Mouse (Mus musculus): ENCODE measurements around the gene Kcna2.

Gene Kcna2

DNA sequence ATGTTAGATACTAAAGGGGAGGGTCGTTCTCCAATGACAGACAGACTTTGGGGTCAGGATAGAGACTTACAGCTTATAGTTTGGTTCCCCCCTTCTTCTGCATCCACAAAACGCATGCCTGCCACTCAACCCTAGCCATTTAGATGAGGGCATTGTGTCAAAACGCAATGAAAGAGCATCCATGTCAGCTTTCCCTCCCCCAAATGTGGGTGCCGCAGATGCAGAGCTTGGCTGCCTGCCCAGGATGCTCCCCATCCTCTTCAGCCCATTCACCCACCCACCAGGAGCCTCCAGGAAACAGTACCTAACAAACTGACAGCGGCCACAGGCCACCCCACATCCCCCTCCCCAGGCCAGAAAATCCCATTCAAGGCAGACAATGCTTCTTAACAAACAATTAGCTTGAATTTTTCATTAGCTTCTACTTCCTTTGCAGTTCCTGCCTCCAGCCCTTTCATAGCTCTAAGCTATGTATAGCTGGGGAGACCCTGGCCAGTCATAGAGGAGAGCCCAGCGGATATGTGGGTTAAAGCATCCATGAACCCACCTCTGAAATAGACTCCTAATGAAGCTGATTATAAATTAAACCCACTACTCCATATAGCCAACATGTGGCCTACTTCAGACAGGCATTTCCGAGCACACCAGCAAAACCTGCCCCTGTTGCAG is 50.1 kb downstream of the Kcna2 start:
- DNase-seq: no peak

- no peak for DNase-seq
Observed at GRCm38 (mm10) chr3:107153772-107154655, 53.1 kb downstream of the Kcna2 start.

GRCm38 (mm10) chr3:107158856-107159255 is 57.9 kb downstream of the Kcna2 start:
- DNase-seq: no peak

- DNase-seq: no peak
Observed at GRCm38 (mm10) chr3:107159418-107159817, 58.5 kb downstream of the Kcna2 start.

- DNase-seq: peak in 1 of 2 experiments; percentile 3
Observed at GRCm38 (mm10) chr3:107159859-107160324, 58.9 kb downstream of the Kcna2 start.

DNA sequence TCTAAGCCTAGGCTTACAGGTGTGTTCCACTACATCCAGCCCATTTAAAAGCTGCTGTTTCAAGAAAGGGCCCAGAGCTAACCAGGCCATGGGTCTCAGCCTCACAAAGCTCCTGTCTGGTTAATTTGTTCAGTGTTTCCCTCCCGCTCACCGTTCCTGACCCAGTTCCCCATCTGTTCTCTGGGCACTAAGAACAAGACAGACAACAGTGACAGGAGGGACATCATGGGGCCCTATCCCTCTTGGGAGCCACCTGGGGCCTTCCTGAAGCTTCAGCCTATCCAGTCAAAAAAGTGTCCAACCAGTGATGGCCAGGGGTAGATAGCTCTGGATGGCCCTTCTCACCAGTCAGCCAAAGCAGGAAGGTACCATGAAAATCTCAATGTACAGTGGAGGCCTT is 61.8 kb downstream of the Kcna2 start:
- DNase-seq: no peak
